Mouse (Mus musculus): ENCODE data around the gene Alg11. TPM values are rescaled to one million over a fixed set of nuclear protein-coding genes. Genes with fewer than 3 reads are reported as not detected.

Alg11 gene
- polyA plus RNA-seq (2014; fragmentation: Illumina TruSeq; extraction: RNeasy Lipid Tissue Mini Kit (QIAGEN cat#74804); ENCODE audit: low read depth, low replicate concordance) = 9.1 TPM

DNA sequence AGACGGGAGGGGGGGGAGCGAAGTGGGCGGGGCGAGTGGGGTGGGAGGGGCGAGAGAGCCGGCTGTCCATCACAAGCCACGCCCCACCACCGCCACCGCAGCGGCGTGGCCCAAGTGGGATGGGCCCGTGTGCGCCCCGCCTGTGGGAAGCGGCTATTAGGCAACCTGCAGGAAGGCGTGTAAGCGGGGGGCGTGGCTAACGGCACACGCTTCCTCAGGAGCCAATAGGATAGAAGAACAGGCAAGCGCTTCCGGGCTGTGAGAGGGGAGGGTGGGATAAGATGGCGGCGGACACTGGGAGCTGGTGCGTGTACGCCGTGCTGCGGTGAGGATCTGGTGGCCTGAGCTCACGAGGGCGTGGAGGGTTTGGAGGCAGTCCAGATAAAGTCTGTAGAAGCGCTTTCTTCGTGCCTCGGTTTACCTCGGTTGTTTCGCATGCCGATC lies at the start of gene Alg11:
Alg11 (plus strand) TSS at position 276 of the 444 bp plus-strand sequence.

DNA sequence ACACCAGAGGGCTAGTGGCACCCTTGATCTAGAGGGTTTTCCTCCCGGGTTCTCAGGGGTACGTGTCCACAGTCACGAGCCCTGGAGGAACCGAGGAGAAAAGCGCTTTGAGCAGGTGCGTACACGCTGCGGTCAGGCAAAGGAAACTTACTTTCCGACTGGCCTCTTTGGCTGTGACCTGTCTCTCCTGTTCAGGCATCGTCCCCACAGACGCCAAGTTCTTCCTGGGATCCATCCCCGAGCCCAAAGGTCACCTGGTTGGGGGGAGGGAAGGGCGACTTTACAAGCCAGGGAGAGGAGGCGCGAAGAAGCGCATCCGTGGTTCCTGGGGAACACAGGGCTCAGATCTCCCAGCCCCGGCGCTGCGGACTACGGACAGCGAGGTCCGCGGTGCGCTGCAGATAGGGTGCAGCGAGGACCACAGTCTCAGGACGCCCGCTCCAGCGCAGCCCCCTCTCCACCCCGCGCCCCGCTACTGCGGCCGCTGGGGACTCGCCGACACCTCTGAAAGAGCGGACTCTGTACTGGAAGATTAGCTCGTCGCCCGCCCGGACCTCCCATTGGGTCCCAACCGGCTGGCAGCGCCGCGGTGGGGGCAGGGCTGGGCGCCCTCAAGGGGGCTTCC lies 588 bp upstream of the Alg11 start, which contains the start of gene Atp7b:
Atp7b (minus strand) TSS at position 485 of the 625 bp plus-strand sequence.

Other genes with a start within 250 kb of the Alg11 start
- not detected for gene Defb50, start 237.2 kb upstream of the Alg11 start, polyA plus RNA-seq (2014; fragmentation: Illumina TruSeq; extraction: RNeasy Lipid Tissue Mini Kit (QIAGEN cat#74804); ENCODE audit: low read depth, low replicate concordance)
- gene Defb2, start 220.8 kb upstream of the Alg11 start, polyA plus RNA-seq (2014; fragmentation: Illumina TruSeq; extraction: RNeasy Lipid Tissue Mini Kit (QIAGEN cat#74804); ENCODE audit: low read depth, low replicate concordance) = 235 TPM
- 21.5 TPM for gene Defb10, start 201.8 kb upstream of the Alg11 start, polyA plus RNA-seq (2014; fragmentation: Illumina TruSeq; extraction: RNeasy Lipid Tissue Mini Kit (QIAGEN cat#74804); ENCODE audit: low read depth, low replicate concordance)
- 17.0 TPM for gene Defb9, start 175.3 kb upstream of the Alg11 start, polyA plus RNA-seq (2014; fragmentation: Illumina TruSeq; extraction: RNeasy Lipid Tissue Mini Kit (QIAGEN cat#74804); ENCODE audit: low read depth, low replicate concordance)
- 172 TPM for gene Defb11, start 154.3 kb upstream of the Alg11 start, polyA plus RNA-seq (2014; fragmentation: Illumina TruSeq; extraction: RNeasy Lipid Tissue Mini Kit (QIAGEN cat#74804); ENCODE audit: low read depth, low replicate concordance)
- 1,651 TPM for gene Defb15, start 128.0 kb upstream of the Alg11 start, polyA plus RNA-seq (2014; fragmentation: Illumina TruSeq; extraction: RNeasy Lipid Tissue Mini Kit (QIAGEN cat#74804); ENCODE audit: low read depth, low replicate concordance)
- gene Defb35, start 122.4 kb upstream of the Alg11 start, polyA plus RNA-seq (2014; fragmentation: Illumina TruSeq; extraction: RNeasy Lipid Tissue Mini Kit (QIAGEN cat#74804); ENCODE audit: low read depth, low replicate concordance) = not detected
- 28.2 TPM for gene Defb13, start 114.0 kb upstream of the Alg11 start, polyA plus RNA-seq (2014; fragmentation: Illumina TruSeq; extraction: RNeasy Lipid Tissue Mini Kit (QIAGEN cat#74804); ENCODE audit: low read depth, low replicate concordance)
- 0.31 TPM for gene Fam90a1a, start 102.0 kb upstream of the Alg11 start, polyA plus RNA-seq (2014; fragmentation: Illumina TruSeq; extraction: RNeasy Lipid Tissue Mini Kit (QIAGEN cat#74804); ENCODE audit: low read depth, low replicate concordance)
- 4.4 TPM for gene Ccdc70, start 90.9 kb upstream of the Alg11 start, polyA plus RNA-seq (2014; fragmentation: Illumina TruSeq; extraction: RNeasy Lipid Tissue Mini Kit (QIAGEN cat#74804); ENCODE audit: low read depth, low replicate concordance)
- gene Atp7b, start 416 bp upstream of the Alg11 start, polyA plus RNA-seq (2014; fragmentation: Illumina TruSeq; extraction: RNeasy Lipid Tissue Mini Kit (QIAGEN cat#74804); ENCODE audit: low read depth, low replicate concordance) = 0.17 TPM
- 1.5 TPM for gene Nek5, start 64.3 kb downstream of the Alg11 start, polyA plus RNA-seq (2014; fragmentation: Illumina TruSeq; extraction: RNeasy Lipid Tissue Mini Kit (QIAGEN cat#74804); ENCODE audit: low read depth, low replicate concordance)
- 2.4 TPM for gene Nek3, start 105.7 kb downstream of the Alg11 start, polyA plus RNA-seq (2014; fragmentation: Illumina TruSeq; extraction: RNeasy Lipid Tissue Mini Kit (QIAGEN cat#74804); ENCODE audit: low read depth, low replicate concordance)
- gene Ckap2, start 125.1 kb downstream of the Alg11 start, polyA plus RNA-seq (2014; fragmentation: Illumina TruSeq; extraction: RNeasy Lipid Tissue Mini Kit (QIAGEN cat#74804); ENCODE audit: low read depth, low replicate concordance) = 1.8 TPM
- 15.9 TPM for gene Vps36, start 132.1 kb downstream of the Alg11 start, polyA plus RNA-seq (2014; fragmentation: Illumina TruSeq; extraction: RNeasy Lipid Tissue Mini Kit (QIAGEN cat#74804); ENCODE audit: low read depth, low replicate concordance)
- gene Thsd1, start 166.6 kb downstream of the Alg11 start, polyA plus RNA-seq (2014; fragmentation: Illumina TruSeq; extraction: RNeasy Lipid Tissue Mini Kit (QIAGEN cat#74804); ENCODE audit: low read depth, low replicate concordance) = 3.3 TPM
- 0.15 TPM for gene Tpte, start 222.7 kb downstream of the Alg11 start, polyA plus RNA-seq (2014; fragmentation: Illumina TruSeq; extraction: RNeasy Lipid Tissue Mini Kit (QIAGEN cat#74804); ENCODE audit: low read depth, low replicate concordance)